Mouse (Mus musculus) liver, embryonic 12.5 days (tissue): ENCODE measurements around the gene Kif26b. TPM values are rescaled to one million over a fixed set of nuclear protein-coding genes. Genes with fewer than 3 reads are reported as not detected.

Experiments
- ATAC-seq: fragments of 200-750 bp; cut with Nextera tagmentation; 2 replicates; pipeline ENCODE4 v1.8.0; 2017; ENCODE audit warnings: moderate number of reproducible peaks, mild to moderate bottlenecking, moderate library complexity
- H3K27ac ChIP-seq: fragments of 300-500 bp; sonication (generic); 2 replicates; pipeline ENCODE4 v1.5.1; 2016; ENCODE audit warnings: mild to moderate bottlenecking
- H3K27me3 ChIP-seq: fragments of 300-500 bp; sonication (generic); replicated peaks from 2 replicates; pipeline ENCODE4 v1.6.1; 2016; ENCODE audit warnings: mild to moderate bottlenecking, moderate library complexity
- H3K36me3 ChIP-seq: fragments of 300-500 bp; sonication (generic); 2 replicates; pipeline ENCODE4 v1.6.1; 2016; ENCODE audit warnings: mild to moderate bottlenecking, moderate library complexity
- H3K4me1 ChIP-seq: fragments of 300-500 bp; sonication (generic); 2 replicates; pipeline ENCODE4 v1.6.1; 2016
- H3K4me2 ChIP-seq: fragments of 300-500 bp; sonication (generic); 2 replicates; pipeline ENCODE4 v1.6.1; 2016; ENCODE audit warnings: mild to moderate bottlenecking, moderate library complexity
- H3K4me3 ChIP-seq: fragments of 300-500 bp; sonication (generic); 2 replicates; pipeline ENCODE4 v1.5.1; 2016; ENCODE audit warnings: mild to moderate bottlenecking, moderate library complexity
- H3K9ac ChIP-seq: fragments of 300-500 bp; sonication (generic); 2 replicates; pipeline ENCODE4 v1.6.1; 2016; ENCODE audit warnings: mild to moderate bottlenecking, moderate library complexity
- H3K9me3 ChIP-seq: fragments of 300-500 bp; sonication (generic); replicated peaks from 2 replicates; pipeline ENCODE4 v1.6.1; 2016; ENCODE audit warnings: mild to moderate bottlenecking, moderate library complexity
- WGBS: fragments of 180-500 bp; shearing (Covaris S2); methylation state at CpG from one replicate; pipeline ENCODE4 v1.1.7; 2016; ENCODE audit not compliant: insufficient replicate concordance; 5-methylcytosine and 5-hydroxymethylcytosine counted together
- polyA plus RNA-seq: library from polyadenylated mRNA; unstranded; fragments of >200 nt; fragmentation: Nextera tagmentation; extraction: Ambion mirVana; gene quantifications from 2 replicates; pipeline ENCODE4 v1.2.1, GENCODE M21; 2016

Kif26b gene
- polyA plus RNA-seq, 1 experiment from 2014 or later: 0.67 TPM

DNA sequence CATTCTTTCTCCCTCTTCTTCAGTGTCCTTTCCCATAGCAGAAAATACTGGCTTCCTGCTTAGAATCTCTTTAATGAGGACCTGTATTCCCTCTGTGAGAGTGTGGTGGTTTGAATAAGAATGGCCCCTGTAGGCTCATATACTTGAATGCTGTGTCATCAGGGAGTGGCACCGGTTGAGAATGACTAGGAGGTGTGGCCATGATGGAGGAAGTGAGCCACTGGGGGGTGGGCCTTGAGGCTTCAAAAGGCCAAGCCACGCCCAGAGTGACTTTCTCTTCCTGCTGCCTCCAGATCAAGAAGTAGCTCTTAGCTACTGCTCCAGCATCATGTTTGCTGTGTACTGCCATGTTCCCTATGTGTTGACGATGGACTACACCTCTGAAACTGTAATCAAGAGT, 15.7 kb downstream of the Kif26b start:
- H3K9ac ChIP-seq: no peak overlapping the region
- no peak overlapping the region for H3K4me2 ChIP-seq
- H3K9me3 ChIP-seq: no peaks in the 10 kb centered on the region
- H3K27ac ChIP-seq: no peak overlapping the region
- no peak overlapping the region for H3K4me3 ChIP-seq
- 0 out of 2 replicates have a peak, but pooled peaks have one; percentile 21 for ATAC-seq
- 47% methylated on average over 3 of the region's 3 CpGs for WGBS
- no peaks in the 10 kb centered on the region for H3K4me1 ChIP-seq
- no peaks in the 10 kb centered on the region for H3K27me3 ChIP-seq
- no peaks in the 10 kb centered on the region for H3K36me3 ChIP-seq

DNA sequence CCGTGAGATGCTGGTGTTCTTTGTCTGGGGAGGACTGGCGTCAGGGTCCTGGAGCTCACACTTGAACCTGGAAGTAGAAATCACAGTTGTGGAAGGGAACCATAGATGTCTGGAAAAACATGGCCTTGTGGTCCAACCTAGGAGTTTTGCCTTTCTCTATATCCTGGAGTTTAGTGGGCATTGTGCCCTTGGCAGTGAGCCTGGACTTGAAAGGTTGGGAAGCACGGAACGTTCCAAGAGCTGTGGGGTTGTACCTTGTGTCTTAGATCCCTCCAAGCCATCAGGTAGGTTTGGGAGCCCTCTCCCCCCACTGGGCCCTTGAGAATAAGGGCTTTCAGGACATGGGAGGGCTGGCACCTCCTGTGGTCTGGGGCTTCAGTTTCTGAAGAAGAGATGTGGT, 20.7 kb downstream of the Kif26b start:
- Histone ChIP-seq H3K9ac (no peak overlapping the region), H3K4me1 (no peaks in the 10 kb centered on the region), H3K27ac (no peak overlapping the region), H3K9me3 (no peaks in the 10 kb centered on the region), H3K27me3 (no peaks in the 10 kb centered on the region), H3K4me2 (no peak overlapping the region), H3K4me3 (no peak overlapping the region), H3K36me3 (no peaks in the 10 kb centered on the region)
- no peak for ATAC-seq
- WGBS: 70% methylated on average over 4 of the region's 4 CpGs

DNA sequence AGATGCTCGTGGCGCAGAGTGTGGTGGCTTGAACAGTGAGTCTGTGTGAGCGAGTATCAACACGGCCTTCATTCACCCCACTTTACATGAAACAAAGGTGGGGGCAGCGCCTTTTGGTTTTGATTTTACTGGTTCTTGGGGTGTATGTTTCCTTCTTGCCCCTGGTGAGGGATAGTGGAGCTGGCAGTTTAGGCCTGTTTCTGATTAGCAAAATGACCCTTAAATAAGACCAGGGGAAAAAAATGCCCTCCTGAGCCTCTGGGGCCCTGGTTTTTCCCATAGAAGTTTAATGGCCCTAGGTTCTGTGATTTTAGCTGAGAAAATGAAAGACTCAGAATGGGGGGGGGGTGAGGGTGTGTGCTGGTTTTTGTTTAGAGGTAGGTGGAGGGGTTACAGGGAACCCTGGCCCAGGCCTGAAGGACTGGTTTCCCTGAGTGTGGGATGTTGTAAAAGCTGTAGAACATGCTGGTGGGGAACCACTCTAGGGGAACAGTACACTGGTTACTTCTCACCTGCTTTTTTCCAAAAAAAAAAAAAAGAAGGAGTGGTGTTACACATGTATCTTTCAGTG, 21.6 kb downstream of the Kif26b start:
- Histone ChIP-seq H3K9ac (no peak overlapping the region), H3K27me3 (no peaks in the 10 kb centered on the region), H3K4me3 (no peak overlapping the region), H3K4me2 (no peak overlapping the region), H3K27ac (no peak overlapping the region), H3K4me1 (no peaks in the 10 kb centered on the region), H3K9me3 (no peaks in the 10 kb centered on the region), H3K36me3 (no peaks in the 10 kb centered on the region)
- WGBS: 71% methylated on average over 5 of the region's 5 CpGs
- no peak for ATAC-seq

DNA sequence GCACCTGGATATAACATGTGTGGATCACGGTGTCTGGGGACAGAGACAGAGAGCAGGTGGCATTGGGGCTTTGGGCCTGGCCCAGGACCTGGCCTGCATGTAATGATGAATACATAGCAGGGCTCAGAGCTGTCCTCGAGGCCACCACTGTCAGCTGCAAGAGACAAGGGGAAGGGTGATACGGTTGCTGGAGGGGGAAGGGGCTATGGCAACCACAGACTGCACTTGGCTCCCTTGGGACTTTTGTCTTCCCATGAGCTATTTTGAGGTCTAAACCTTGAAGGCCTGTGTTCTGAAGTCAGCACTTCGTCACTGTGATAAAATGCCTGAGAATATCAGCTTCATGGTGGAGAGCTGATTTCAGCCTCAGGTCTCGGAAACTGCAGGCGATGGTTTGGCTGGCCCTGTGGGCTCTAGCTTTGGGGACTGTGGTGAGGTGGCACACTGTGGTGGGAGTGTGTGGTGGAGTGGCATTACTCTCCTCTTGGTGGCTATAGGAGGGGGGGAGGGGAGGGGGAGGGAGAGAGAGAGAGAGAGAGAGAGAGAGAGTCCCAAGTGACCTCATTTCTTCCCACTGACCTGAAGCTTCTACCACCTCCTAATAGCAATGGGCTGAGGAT, 23.5 kb downstream of the Kif26b start:
- no peaks in the 10 kb centered on the region for H3K27me3 ChIP-seq
- H3K4me3 ChIP-seq: no peak overlapping the region
- no peak overlapping the region for H3K4me2 ChIP-seq
- no peaks in the 10 kb centered on the region for H3K9me3 ChIP-seq
- no peak overlapping the region for H3K27ac ChIP-seq
- 56% methylated on average over 6 of the region's 6 CpGs for whole genome bisulfite sequencing
- H3K9ac ChIP-seq: no peak overlapping the region
- ATAC-seq: no peak
- no peaks in the 10 kb centered on the region for H3K4me1 ChIP-seq
- H3K36me3 ChIP-seq: no peaks in the 10 kb centered on the region

DNA sequence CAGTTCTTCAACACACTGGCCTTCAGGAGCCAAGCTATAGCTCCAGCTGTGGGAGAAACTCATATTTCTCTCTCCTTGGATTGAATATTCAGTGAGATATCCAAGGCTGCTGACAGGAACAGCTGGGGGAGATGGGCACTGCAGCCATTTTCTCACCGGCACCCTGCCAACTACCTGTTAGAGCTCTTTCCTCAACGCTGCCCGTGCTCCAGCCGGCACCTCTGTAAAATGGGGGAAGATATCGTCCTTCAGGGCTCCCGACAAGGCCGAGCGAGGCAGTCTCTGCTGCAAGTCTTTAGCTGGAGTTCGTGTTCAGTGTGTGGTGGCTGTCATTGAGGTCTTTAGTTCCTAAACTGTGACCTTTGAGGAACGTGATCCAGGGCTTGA, 24.0 kb downstream of the Kif26b start:
- ATAC-seq: no peak
- H3K4me3 ChIP-seq: no peak overlapping the region
- no peaks in the 10 kb centered on the region for H3K4me1 ChIP-seq
- WGBS: 49% methylated on average over 10 of the region's 10 CpGs
- H3K4me2 ChIP-seq: no peak overlapping the region
- no peak overlapping the region for H3K27ac ChIP-seq
- H3K36me3 ChIP-seq: no peaks in the 10 kb centered on the region
- H3K9ac ChIP-seq: no peak overlapping the region
- no peaks in the 10 kb centered on the region for H3K27me3 ChIP-seq
- H3K9me3 ChIP-seq: no peaks in the 10 kb centered on the region

DNA sequence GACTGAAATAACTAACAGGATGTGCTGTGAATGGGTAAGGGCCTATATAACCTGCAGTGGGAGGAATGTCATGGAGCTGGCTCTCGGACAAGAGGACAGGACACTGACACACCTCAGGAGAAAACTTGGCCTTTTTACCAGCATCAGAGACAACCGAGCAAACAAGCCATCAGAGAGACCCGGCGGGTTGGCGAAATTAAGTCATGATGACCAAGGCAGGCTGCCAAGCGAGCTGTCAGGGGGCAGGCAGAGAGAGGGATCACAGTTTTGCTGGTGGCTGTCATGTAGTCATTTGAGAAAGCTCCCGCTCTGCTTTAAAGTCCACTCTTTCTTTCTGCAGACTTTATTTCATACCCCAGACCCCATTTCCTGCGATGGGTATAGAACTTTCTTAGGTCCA, 27.3 kb downstream of the Kif26b start:
- H3K9ac ChIP-seq: no peak overlapping the region
- no peaks in the 10 kb centered on the region for H3K4me1 ChIP-seq
- no peak overlapping the region for H3K27ac ChIP-seq
- no peaks in the 10 kb centered on the region for H3K27me3 ChIP-seq
- H3K4me2 ChIP-seq: no peak overlapping the region
- 68% methylated on average over 8 of the region's 8 CpGs for WGBS
- H3K9me3 ChIP-seq: peaks cover 7% of the 10 kb centered on the region; the same call in 1 of the 2 replicates
- no peaks in the 10 kb centered on the region for H3K36me3 ChIP-seq
- H3K4me3 ChIP-seq: no peak overlapping the region
- no peak for ATAC-seq

DNA sequence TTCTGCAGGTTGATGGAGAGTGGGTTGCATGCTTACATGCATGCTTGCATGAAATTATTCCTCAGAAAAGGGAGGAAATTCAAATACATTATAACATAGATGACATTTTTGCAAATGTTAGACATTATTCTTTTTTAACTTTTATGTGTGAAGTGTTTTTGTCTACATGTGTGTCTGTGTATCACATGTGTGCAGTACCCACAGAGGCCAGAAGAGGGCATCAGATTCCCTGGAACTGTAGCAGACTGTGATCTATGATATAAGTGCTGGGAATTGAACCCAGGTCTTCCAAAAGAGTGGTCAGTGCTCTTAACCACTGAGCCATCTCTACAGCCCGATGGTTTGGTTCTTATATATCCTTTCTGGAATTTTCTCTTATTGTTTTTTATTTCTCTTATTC, 31.1 kb downstream of the Kif26b start:
- Histone ChIP-seq H3K36me3 (no peaks in the 10 kb centered on the region), H3K27ac (no peak overlapping the region), H3K9ac (no peak overlapping the region), H3K4me2 (no peak overlapping the region), H3K4me3 (no peak overlapping the region), H3K27me3 (no peaks in the 10 kb centered on the region), H3K9me3 (peaks cover 7% of the 10 kb centered on the region; the same call in 1 of the 2 replicates), H3K4me1 (no peaks in the 10 kb centered on the region)
- 90% methylated on average over 1 of the region's 1 CpGs for WGBS
- no peak for ATAC-seq

DNA sequence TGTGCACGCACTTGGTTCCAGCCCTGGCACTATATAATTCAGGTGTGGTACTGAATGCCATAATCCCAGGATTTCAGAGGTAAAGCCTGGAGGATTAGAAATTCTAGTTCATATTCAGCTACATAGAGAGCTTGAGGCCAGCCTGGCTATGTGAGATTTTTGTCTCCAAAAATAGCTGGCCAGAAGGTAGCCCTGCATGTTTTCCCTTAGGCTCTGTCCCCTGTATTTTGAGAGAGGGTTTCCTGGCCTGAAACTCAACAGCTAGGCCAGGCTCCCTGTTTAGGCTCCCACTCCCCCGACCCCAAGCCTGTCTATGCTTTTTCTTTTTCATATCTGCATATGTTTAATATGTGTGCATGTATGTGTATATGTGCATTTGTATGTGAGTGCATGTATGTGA, 34.9 kb downstream of the Kif26b start:
- H3K27me3 ChIP-seq: no peaks in the 10 kb centered on the region
- H3K4me3 ChIP-seq: no peak overlapping the region
- WGBS: 65% methylated on average over 2 of the region's 2 CpGs
- H3K27ac ChIP-seq: no peak overlapping the region
- no peaks in the 10 kb centered on the region for H3K4me1 ChIP-seq
- H3K36me3 ChIP-seq: no peaks in the 10 kb centered on the region
- H3K9me3 ChIP-seq: peaks cover 7% of the 10 kb centered on the region; the same call in 1 of the 2 replicates
- ATAC-seq: no peak
- no peak overlapping the region for H3K4me2 ChIP-seq
- H3K9ac ChIP-seq: no peak overlapping the region

DNA sequence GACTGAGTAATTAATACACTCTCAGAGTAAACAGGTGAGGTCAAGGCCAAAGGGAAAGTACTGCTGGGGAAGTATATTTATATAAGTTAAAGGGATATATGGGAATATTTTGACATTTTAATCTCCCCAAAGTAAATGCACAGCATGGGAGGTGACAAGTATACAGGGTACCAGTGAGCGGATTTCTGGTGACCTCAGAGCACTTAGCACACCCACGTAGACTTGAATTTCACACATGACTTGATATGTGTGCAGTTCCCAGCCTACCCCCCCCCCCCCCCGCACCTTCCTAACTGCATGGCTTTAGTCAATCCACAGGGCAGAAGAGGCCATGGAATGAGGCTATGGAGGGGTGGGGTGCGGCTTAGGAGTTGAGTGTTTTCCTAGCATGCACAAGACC, 35.9 kb downstream of the Kif26b start:
- ATAC-seq: no peak
- Histone ChIP-seq H3K27ac (no peak overlapping the region), H3K4me2 (no peak overlapping the region), H3K27me3 (no peaks in the 10 kb centered on the region), H3K4me3 (no peak overlapping the region), H3K9me3 (peaks cover 3% of the 10 kb centered on the region; the same call in 1 of the 2 replicates), H3K4me1 (no peaks in the 10 kb centered on the region), H3K9ac (no peak overlapping the region), H3K36me3 (no peaks in the 10 kb centered on the region)
- WGBS: 84% methylated on average over 3 of the region's 4 CpGs

DNA sequence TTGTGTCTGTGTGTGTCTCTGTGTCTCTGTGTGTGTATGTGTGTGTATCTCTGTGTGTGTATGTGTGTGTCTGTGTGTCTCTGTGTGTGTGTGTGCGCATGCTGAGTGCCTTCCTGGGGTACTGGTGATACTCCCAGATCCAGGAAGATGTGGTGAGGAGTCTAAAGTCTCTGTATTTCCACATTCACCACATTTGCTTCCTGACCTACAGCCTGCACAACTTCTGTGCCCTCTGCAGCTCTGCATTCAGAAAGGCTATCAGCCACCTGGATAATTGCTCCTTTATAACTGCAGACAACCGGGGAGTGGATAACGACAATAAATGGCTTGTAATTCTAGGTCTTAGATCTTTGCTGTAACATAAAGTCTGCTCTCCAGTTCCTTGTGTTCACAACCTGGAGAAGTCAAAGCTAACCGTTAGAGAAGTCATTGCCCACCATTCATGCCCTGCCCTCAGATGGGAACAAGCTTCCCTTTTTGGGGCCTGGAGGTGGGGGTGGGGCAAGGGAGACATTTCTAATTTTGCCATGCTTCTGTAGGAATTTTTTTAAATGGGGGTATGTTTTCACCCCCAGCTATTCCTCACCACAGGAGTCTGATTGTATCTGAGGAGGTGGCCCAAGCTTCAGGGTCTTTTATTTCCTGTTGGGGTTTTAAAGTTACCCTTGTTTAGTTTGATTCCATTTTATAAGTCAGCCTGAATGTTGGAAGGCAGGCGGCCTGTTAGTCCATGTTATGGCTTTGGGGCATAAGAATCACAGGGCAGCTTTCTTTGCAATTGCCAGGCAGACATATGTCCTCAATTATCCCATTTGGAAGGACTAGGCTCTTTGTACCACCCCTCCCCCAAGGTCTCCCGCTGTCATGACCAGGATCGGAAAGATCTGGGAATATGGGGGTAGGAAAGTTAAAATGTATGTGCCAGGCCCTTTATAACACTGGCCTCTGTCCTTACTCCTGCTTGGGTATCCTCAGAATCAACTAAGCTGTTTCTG, 39.9 kb downstream of the Kif26b start:
- Histone ChIP-seq H3K4me2 (no peak overlapping the region), H3K36me3 (no peaks in the 10 kb centered on the region), H3K4me1 (no peaks in the 10 kb centered on the region), H3K4me3 (no peak overlapping the region), H3K9ac (no peak overlapping the region), H3K27me3 (0 out of 2 replicates have a peak, but pooled peaks cover 3% of the 10 kb centered on the region), H3K9me3 (no peaks in the 10 kb centered on the region), H3K27ac (no peak overlapping the region)
- ATAC-seq: no peak
- 65% methylated on average over 7 of the region's 7 CpGs for WGBS

DNA sequence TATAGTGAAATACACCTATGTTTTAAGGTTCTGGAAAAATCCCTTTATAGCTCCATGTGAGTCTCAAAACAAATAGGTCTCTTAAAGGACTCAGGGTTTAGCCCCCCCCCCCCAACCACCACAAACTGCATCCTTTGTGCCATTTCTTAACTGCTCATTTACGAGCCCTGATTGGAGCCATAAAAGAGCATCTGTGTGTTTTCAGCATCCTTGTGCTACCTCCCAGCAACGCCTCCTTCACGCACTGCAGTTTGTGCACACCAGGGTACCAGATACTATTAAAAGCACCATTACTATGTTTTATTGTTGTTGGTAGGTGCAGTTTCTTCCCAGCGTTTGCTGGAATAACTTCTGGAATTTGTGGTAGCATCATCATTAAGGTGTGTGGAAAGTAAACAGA, 42.1 kb downstream of the Kif26b start:
- no peak for ATAC-seq
- Histone ChIP-seq H3K9ac (no peak overlapping the region), H3K27me3 (0 out of 2 replicates have a peak, but pooled peaks cover 3% of the 10 kb centered on the region), H3K27ac (no peak overlapping the region), H3K9me3 (no peaks in the 10 kb centered on the region), H3K4me3 (no peak overlapping the region), H3K4me2 (no peak overlapping the region), H3K36me3 (no peaks in the 10 kb centered on the region), H3K4me1 (no peaks in the 10 kb centered on the region)
- 70% methylated on average over 4 of the region's 4 CpGs for WGBS

DNA sequence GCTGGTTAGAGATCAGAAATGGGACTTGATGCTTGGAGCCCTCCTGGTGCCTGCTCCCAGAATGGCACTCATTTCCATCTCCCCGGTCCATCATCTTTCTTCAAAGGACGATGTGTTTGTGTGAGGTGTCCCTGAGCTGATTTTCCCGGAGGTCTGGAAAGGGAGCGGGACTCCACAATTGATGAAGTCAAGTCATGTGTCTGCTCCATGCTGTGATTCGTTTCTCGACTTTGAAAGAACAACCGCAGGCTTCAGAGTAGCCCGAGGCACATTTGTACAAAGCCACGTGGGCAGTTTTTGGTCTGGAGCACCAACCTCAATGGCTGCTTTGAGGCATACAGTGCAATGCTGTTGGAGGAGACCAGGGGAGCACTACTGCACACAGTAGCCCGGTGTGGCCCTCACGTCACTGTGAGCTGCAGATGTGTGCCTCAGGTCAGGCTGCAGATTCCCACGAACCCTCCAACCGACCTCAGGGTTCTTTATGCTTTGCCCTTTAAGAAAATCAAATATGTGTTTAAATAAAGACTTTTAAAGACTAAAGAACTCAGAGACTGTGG, 43.0 kb downstream of the Kif26b start:
- no peaks in the 10 kb centered on the region for H3K4me1 ChIP-seq
- no peak overlapping the region for H3K9ac ChIP-seq
- H3K4me2 ChIP-seq: no peak overlapping the region
- no peaks in the 10 kb centered on the region for H3K9me3 ChIP-seq
- no peaks in the 10 kb centered on the region for H3K36me3 ChIP-seq
- no peak overlapping the region for H3K27ac ChIP-seq
- H3K4me3 ChIP-seq: no peak overlapping the region
- H3K27me3 ChIP-seq: 0 out of 2 replicates have a peak, but pooled peaks cover 3% of the 10 kb centered on the region
- WGBS: 67% methylated on average over 13 of the region's 13 CpGs
- no peak for ATAC-seq
